Mouse (Mus musculus) embryonic facial prominence, embryonic 12.5 days (tissue): ENCODE measurements around the gene Polr2l. TPM values are rescaled to one million over a fixed set of nuclear protein-coding genes. Genes with fewer than 3 reads are reported as not detected.

Experiments
- polyA plus RNA-seq: library from polyadenylated mRNA; unstranded; fragments of >200 nt; fragmentation: Nextera tagmentation; extraction: Ambion mirVana; gene quantifications from 2 replicates; pipeline ENCODE4 v1.2.1, GENCODE M21; 2016

The Polr2l gene
- polyA plus RNA-seq, 1 experiment from 2014 or later, result 66.2 TPM

Other genes starting within 250 kb of the Polr2l start
- gene Phrf1, start 246.3 kb downstream of the Polr2l start, polyA plus RNA-seq, result 87.1 and 99.9 TPM in 2 replicates
- gene Irf7, start 208.7 kb downstream of the Polr2l start, polyA plus RNA-seq, result 0.99 and 1.1 TPM in 2 replicates
- not detected in 2 replicates for gene Cdhr5, start 198.3 kb downstream of the Polr2l start, polyA plus RNA-seq
- 4.0 and 5.0 TPM in 2 replicates for gene Sct, start 196.0 kb downstream of the Polr2l start, polyA plus RNA-seq
- 1.7 and 2.3 TPM in 2 replicates for gene Drd4, start 183.1 kb downstream of the Polr2l start, polyA plus RNA-seq
- 75.4 and 83.4 TPM in 2 replicates for gene Deaf1, start 147.4 kb downstream of the Polr2l start, polyA plus RNA-seq
- gene Tmem80, start 147.4 kb downstream of the Polr2l start, polyA plus RNA-seq, result 54.3 and 56.7 TPM in 2 replicates
- 5.6 and 5.7 TPM in 2 replicates for gene Eps8l2, start 136.3 kb downstream of the Polr2l start, polyA plus RNA-seq
- 303 and 306 TPM in 2 replicates for gene Taldo1, start 82.9 kb downstream of the Polr2l start, polyA plus RNA-seq
- 62.2 and 68.5 TPM in 2 replicates for gene Gatd1, start 61.0 kb downstream of the Polr2l start, polyA plus RNA-seq
- gene Cend1, start 45.6 kb downstream of the Polr2l start, polyA plus RNA-seq, result 7.4 and 10.4 TPM in 2 replicates
- gene Slc25a22, start 37.2 kb downstream of the Polr2l start, polyA plus RNA-seq, result 39.2 and 41.9 TPM in 2 replicates
- 14.9 and 15.0 TPM in 2 replicates for gene Pidd1, start 31.1 kb downstream of the Polr2l start, polyA plus RNA-seq
- 1,180 and 1,203 TPM in 2 replicates for gene Rplp2, start 27.8 kb downstream of the Polr2l start, polyA plus RNA-seq
- gene Pnpla2, start 19.9 kb downstream of the Polr2l start, polyA plus RNA-seq, result 13.9 and 14.6 TPM in 2 replicates
- 12.8 and 13.3 TPM in 2 replicates for gene Cracr2b, start 14.0 kb downstream of the Polr2l start, polyA plus RNA-seq
- 17.0 and 19.6 TPM in 2 replicates for gene Cd151, start 7.7 kb downstream of the Polr2l start, polyA plus RNA-seq
- gene Tspan4, start 108 bp upstream of the Polr2l start, polyA plus RNA-seq, result 36.8 and 43.3 TPM in 2 replicates
- 32.5 and 34.7 TPM in 2 replicates for gene Chid1, start 64.7 kb upstream of the Polr2l start, polyA plus RNA-seq
- gene Ap2a2, start 87.0 kb upstream of the Polr2l start, polyA plus RNA-seq, result 99.2 and 102 TPM in 2 replicates
- gene Muc6, start 180.2 kb upstream of the Polr2l start, polyA plus RNA-seq, result 0.19 and 0.23 TPM in 2 replicates
- gene Muc2, start 215.2 kb upstream of the Polr2l start, polyA plus RNA-seq, result 0.13 and 0.48 TPM in 2 replicates